Mouse (Mus musculus): ENCODE measurements around the gene Tmem229b.

GRCm38 (mm10) chr12:79010569-79010968 lies 3.1 kb upstream of the Tmem229b start:
- TF ChIP-seq POLR2AphosphoS2 (IDR thresholded peaks at IDR 0.05; ENCODE audit: insufficient read length, low read depth) (no peak), POLR2A (IDR thresholded peaks at IDR 0.05; ENCODE audit: insufficient read length, low read depth) (no peak), MAX (IDR thresholded peaks at IDR 0.05; ENCODE audit: low read depth) (no peak), MYOD1 (IDR thresholded peaks at IDR 0.05; ENCODE audit: control insufficient read depth in 1 of 3, insufficient read length in 2 of 3, low read depth in 2 of 3) (no peak), MYOG (IDR thresholded peaks at IDR 0.05; ENCODE audit: control insufficient read depth in 1 of 3, insufficient read depth in 1 of 3, insufficient read length in 2 of 3, low read depth in 2 of 3) (no peak), CEBPB (IDR thresholded peaks at IDR 0.05; ENCODE audit: insufficient read depth, poor library complexity, severe bottlenecking) (no peak), REST (IDR thresholded peaks at IDR 0.05; ENCODE audit: insufficient read depth, insufficient read length) (no peak), USF1 (IDR thresholded peaks at IDR 0.05; ENCODE audit: low read depth) (no peak), SRF (IDR thresholded peaks at IDR 0.05; ENCODE audit: control insufficient read depth, insufficient read length, low read depth) (no peak), E2F4 (IDR thresholded peaks at IDR 0.05; ENCODE audit: insufficient read depth) (no peak)
